Mouse (Mus musculus) midbrain, embryonic 16.5 days (tissue): ENCODE results near the gene Npas2. TPM values are rescaled to one million over a fixed set of nuclear protein-coding genes. Genes with fewer than 3 reads are reported as not detected.

Source experiments
- ATAC-seq: fragments of 200-750 bp; cut with Nextera tagmentation; 2 replicates; pipeline ENCODE4 v1.8.0; 2017; ENCODE audit warnings: moderate TSS enrichment
- H3K27ac ChIP-seq: fragments of 300-500 bp; sonication (generic); 2 replicates; pipeline ENCODE4 v1.5.1; 2014; ENCODE audit warnings: mild to moderate bottlenecking, low read length, mixed read lengths
- H3K27me3 ChIP-seq: fragments of 300-500 bp; sonication (generic); 2 replicates; pipeline ENCODE4 v1.6.1; 2014; ENCODE audit warnings: low read depth, low read length, mixed read lengths; ENCODE audit not compliant: control insufficient read depth, insufficient read depth
- H3K36me3 ChIP-seq: fragments of 300-500 bp; sonication (generic); 2 replicates; pipeline ENCODE4 v1.6.1; 2014; ENCODE audit warnings: mild to moderate bottlenecking, low read length, moderate library complexity, mixed read lengths; ENCODE audit not compliant: control insufficient read depth, insufficient read depth
- H3K4me1 ChIP-seq: fragments of 300-500 bp; sonication (generic); 2 replicates; pipeline ENCODE4 v1.6.1; 2014; ENCODE audit warnings: mild to moderate bottlenecking, low read length, mixed read lengths; ENCODE audit not compliant: control insufficient read depth, insufficient read depth
- H3K4me2 ChIP-seq: fragments of 300-500 bp; sonication (generic); 2 replicates; pipeline ENCODE4 v1.6.1; 2014; ENCODE audit warnings: mild to moderate bottlenecking, low read length, mixed read lengths
- H3K4me3 ChIP-seq: fragments of 300-500 bp; sonication (generic); 2 replicates; pipeline ENCODE4 v1.5.1; 2014; ENCODE audit warnings: low read depth, mild to moderate bottlenecking, low read length, moderate library complexity, mixed read lengths
- H3K9ac ChIP-seq: fragments of 300-500 bp; sonication (generic); 2 replicates; pipeline ENCODE4 v1.6.1; 2014; ENCODE audit warnings: low read depth, low read length, mixed read lengths
- H3K9me3 ChIP-seq: fragments of 300-500 bp; sonication (generic); replicated peaks from 2 replicates; pipeline ENCODE4 v1.6.1; 2014; ENCODE audit warnings: mild to moderate bottlenecking, low read length, mixed read lengths; ENCODE audit not compliant: control insufficient read depth, poor library complexity, severe bottlenecking
- WGBS: fragments of 180-500 bp; shearing (Covaris S2); extraction: QIAGEN DNeasy Blood & Tissue Kit; methylation state at CpG from one replicate; pipeline ENCODE4 v1.1.7; 2014; 5-methylcytosine and 5-hydroxymethylcytosine counted together
- polyA plus RNA-seq: library from polyadenylated mRNA; unstranded; fragments of >200 nt; fragmentation: Nextera tagmentation; extraction: Ambion mirVana; gene quantifications from 2 replicates; pipeline ENCODE4 v1.2.1, GENCODE M21; 2015

Gene Npas2
- polyA plus RNA-seq, 1 experiment from 2014 or later = 0.54 TPM

DNA sequence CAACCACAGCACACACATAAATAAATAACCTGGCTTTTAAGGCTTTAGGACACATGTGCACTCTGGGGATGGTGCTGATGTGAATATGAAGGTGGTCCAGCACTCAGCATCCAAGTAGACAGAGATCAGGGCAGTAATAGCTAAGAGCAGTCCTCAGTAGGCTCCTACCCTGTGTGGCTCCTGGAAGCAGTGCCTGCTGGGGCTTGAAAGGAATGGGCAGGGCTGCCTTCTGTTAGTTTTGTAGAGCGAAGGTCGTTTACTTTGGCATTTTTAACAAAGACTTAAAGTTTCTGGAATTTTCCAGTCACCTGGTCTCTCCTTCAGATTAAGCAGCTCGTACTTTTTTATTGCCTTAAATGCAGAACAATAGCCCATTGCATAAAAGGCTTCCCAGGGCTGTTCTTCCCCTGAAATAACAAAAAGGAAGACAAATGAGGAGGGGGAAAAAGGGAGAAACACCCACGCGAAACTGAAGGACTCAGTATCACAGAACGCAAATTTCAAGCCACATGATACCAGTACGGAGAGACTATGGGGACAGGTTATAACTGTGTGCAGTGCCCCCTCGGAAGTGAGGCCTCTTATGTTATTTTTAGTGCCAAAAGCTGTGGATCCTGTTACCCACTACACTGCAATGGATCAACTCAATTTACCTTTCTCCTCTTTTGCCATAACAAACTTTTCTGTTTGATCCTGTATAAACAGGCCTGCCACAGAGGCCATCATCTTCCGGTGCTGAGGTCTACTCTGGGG lies 44.1 kb downstream of the Npas2 start:
- Histone ChIP-seq H3K27me3 (no peaks in the 10 kb centered on the region), H3K4me2 (no peak overlapping the region), H3K9me3 (no peaks in the 10 kb centered on the region), H3K9ac (no peak overlapping the region), H3K27ac (no peak overlapping the region), H3K4me1 (no peaks in the 10 kb centered on the region), H3K4me3 (no peak overlapping the region), H3K36me3 (no peaks in the 10 kb centered on the region)
- WGBS = 68% methylated on average over 9 of the region's 9 CpGs
- no peak for ATAC-seq

- Histone ChIP-seq H3K9ac (no peak overlapping the region), H3K4me3 (no peak overlapping the region), H3K27ac (no peak overlapping the region), H3K27me3 (no peaks in the 10 kb centered on the region), H3K4me1 (no peaks in the 10 kb centered on the region), H3K9me3 (no peaks in the 10 kb centered on the region), H3K4me2 (no peak overlapping the region), H3K36me3 (no peaks in the 10 kb centered on the region)
- 90% methylated on average over 6 of the region's 6 CpGs for WGBS
- no peak for ATAC-seq
Measured at GRCm38 (mm10) chr1:39240860-39241584, 47.5 kb downstream of the Npas2 start.

DNA sequence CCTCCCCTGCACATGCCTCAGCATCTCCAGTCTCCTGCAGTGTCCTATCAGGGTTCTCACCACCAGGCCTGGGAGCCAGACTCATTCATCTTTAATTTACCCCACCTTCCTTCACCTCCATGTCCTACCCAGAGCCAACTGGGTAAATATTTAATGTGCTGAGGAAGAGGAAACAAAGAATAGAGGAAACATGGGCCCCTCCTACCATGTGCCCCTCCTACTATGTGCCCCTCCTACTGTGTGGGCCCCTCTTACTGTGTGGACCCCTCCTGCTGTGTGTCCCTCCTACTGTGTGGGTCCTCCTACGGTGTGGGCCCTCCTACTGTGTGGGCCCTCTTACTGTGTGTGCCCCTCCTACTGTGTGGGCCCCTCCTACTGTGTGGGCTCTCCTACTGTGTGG lies 51.2 kb downstream of the Npas2 start:
- 54% methylated on average over 1 of the region's 1 CpGs for WGBS
- H3K9ac ChIP-seq = no peak overlapping the region

DNA sequence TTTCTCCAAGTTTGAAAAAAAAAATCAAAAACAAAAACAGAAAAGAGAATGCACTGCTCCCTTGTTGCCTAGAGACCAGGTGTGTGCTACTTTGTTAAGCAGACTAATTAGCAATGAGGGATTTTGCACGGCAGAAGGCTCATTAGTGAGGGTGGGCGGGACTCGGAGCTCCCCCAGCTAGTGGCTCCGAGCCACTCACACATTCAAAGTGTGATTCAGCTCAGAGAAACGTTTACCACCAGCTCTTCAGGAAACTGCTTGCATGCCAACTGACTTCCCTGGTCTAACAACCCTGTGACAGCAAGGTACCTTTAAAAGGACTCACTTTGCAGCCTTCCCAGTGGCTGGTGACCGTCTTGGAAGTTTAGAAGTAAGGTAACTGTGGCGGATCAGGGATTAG lies 58.1 kb downstream of the Npas2 start:
- no peaks in the 10 kb centered on the region for H3K27me3 ChIP-seq
- H3K4me3 ChIP-seq = no peak overlapping the region
- H3K36me3 ChIP-seq = no peaks in the 10 kb centered on the region
- no peak for ATAC-seq
- H3K27ac ChIP-seq = no peak overlapping the region
- H3K9ac ChIP-seq = no peak overlapping the region
- H3K4me1 ChIP-seq = no peaks in the 10 kb centered on the region; the same call in 1 of the 2 replicates
- H3K9me3 ChIP-seq = no peaks in the 10 kb centered on the region
- H3K4me2 ChIP-seq = no peak overlapping the region
- 35% methylated on average over 7 of the region's 7 CpGs for WGBS

More for the DNA sequence above, 51.2 kb downstream of the Npas2 start:
- Histone ChIP-seq H3K27ac (no peak overlapping the region), H3K27me3 (no peaks in the 10 kb centered on the region), H3K4me1 (no peaks in the 10 kb centered on the region), H3K4me2 (no peak overlapping the region), H3K9me3 (no peaks in the 10 kb centered on the region), H3K4me3 (no peak overlapping the region), H3K36me3 (no peaks in the 10 kb centered on the region)
- ATAC-seq = no peak

DNA sequence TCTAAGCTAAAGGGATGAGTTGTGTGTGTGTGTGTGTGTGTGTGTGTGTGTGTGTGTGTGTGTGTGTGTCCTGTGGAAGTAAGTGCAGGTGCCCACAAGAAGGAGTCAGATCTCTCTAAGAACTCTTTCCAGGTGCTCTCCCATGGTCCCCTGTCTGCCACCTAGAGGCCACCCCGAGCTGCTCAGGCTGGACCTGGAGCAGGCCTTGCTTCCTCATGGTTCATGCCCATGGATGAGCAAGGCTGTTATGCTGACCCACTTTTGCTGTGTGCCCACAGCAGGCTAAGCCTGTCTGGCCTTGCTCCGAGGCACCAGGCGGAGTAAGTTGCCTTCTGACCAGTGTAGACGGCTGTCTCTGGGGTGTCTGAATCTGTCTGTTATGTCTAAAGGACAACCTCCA lies 60.2 kb downstream of the Npas2 start:
- Histone ChIP-seq H3K4me2 (no peak overlapping the region), H3K27me3 (no peaks in the 10 kb centered on the region), H3K9ac (no peak overlapping the region), H3K27ac (no peak overlapping the region), H3K4me3 (no peak overlapping the region), H3K9me3 (no peaks in the 10 kb centered on the region; the same call in 1 of the 2 replicates), H3K4me1 (no peaks in the 10 kb centered on the region; the same call in 1 of the 2 replicates), H3K36me3 (no peaks in the 10 kb centered on the region)
- no peak for ATAC-seq
- 75% methylated on average over 4 of the region's 4 CpGs for WGBS

GRCm38 (mm10) chr1:39256051-39256450 lies 62.5 kb downstream of the Npas2 start:
- 90% methylated on average over 9 of the region's 9 CpGs for WGBS
- Histone ChIP-seq H3K4me3 (no peak overlapping the region), H3K4me2 (no peak overlapping the region), H3K36me3 (no peaks in the 10 kb centered on the region), H3K9me3 (no peaks in the 10 kb centered on the region; the same call in 1 of the 2 replicates), H3K27ac (no peak overlapping the region), H3K27me3 (no peaks in the 10 kb centered on the region), H3K4me1 (no peaks in the 10 kb centered on the region; the same call in 1 of the 2 replicates), H3K9ac (no peak overlapping the region)
- no peak for ATAC-seq

GRCm38 (mm10) chr1:39256513-39257330 lies 63.2 kb downstream of the Npas2 start:
- no peak overlapping the region for H3K4me2 ChIP-seq
- H3K36me3 ChIP-seq = no peaks in the 10 kb centered on the region
- no peaks in the 10 kb centered on the region; the same call in 1 of the 2 replicates for H3K9me3 ChIP-seq
- no peaks in the 10 kb centered on the region; the same call in 1 of the 2 replicates for H3K4me1 ChIP-seq
- ATAC-seq = no peak
- no peaks in the 10 kb centered on the region for H3K27me3 ChIP-seq
- H3K4me3 ChIP-seq = no peak overlapping the region
- 81% methylated on average over 8 of the region's 8 CpGs for WGBS
- no peak overlapping the region for H3K27ac ChIP-seq
- H3K9ac ChIP-seq = no peak overlapping the region

DNA sequence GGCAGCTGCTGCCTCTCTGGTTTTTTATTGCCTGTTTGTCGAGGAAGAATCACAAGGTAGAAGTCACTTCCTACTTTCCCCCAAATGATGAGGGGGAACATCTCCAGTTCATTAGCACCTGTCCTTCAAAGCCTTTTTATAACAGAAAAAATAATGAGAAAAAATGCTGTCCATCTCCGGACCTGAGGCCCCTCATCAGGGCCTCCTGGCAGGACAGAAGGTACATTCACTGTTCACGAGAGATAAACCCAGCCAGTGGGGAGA lies 63.7 kb downstream of the Npas2 start:
- no peak overlapping the region for H3K4me2 ChIP-seq
- no peaks in the 10 kb centered on the region for H3K36me3 ChIP-seq
- no peak overlapping the region for H3K27ac ChIP-seq
- no peak overlapping the region for H3K9ac ChIP-seq
- H3K27me3 ChIP-seq = no peaks in the 10 kb centered on the region
- H3K4me3 ChIP-seq = no peak overlapping the region
- H3K9me3 ChIP-seq = no peaks in the 10 kb centered on the region; the same call in 1 of the 2 replicates
- no peaks in the 10 kb centered on the region for H3K4me1 ChIP-seq
- no peak for ATAC-seq
- 79% methylated on average over 3 of the region's 3 CpGs for WGBS
